Mouse (Mus musculus): ENCODE measurements around the gene Celsr1.

DNA sequence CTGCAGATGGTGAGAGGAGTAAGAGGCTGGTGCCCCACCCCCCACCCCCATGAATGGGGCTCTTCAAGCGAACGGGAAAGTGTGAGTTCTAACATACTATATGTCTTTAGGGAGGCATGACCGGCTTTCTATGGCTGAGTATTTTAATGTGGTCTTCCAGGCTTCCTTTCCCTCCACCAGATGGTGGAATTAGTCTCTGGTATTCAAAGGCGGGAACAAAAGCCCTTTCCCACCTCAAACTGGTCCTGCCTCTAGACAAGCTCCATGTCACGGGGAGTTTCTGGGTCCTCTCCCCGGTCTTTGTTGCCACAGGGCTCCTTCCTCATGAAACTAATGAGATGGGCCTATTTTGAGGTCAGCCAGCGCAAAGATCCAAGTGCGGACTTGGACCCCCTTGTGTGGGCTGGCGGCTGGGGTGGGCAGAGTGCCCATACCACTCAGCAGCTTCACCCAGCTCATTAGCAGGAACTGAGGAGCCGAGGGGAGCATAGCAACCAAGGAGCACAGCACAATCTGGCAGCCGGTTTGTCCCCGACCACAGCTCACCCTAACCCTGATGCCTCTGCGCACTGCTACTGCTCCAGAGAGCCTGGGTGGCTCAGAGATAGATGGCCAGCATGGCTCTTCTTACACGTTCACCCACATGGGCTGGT lies 39.5 kb downstream of the Celsr1 start:
- no peak for TF ChIP-seq MYOD1 (IDR thresholded peaks at IDR 0.05; ENCODE audit: control insufficient read depth in 1 of 3, insufficient read length in 2 of 3, low read depth in 2 of 3)
- no peak for TF ChIP-seq POLR2A (IDR thresholded peaks at IDR 0.05; ENCODE audit: insufficient read length, low read depth)
- no peak for TF ChIP-seq TCF3 (IDR thresholded peaks at IDR 0.05; ENCODE audit: insufficient read length, low read depth)
- no peak for TF ChIP-seq POLR2AphosphoS2 (IDR thresholded peaks at IDR 0.05; ENCODE audit: insufficient read length, low read depth)
- no peak for TF ChIP-seq USF1 (IDR thresholded peaks at IDR 0.05; ENCODE audit: low read depth)
- no peak for TF ChIP-seq E2F4 (IDR thresholded peaks at IDR 0.05; ENCODE audit: insufficient read depth)
- TF ChIP-seq TCF12 (IDR thresholded peaks at IDR 0.05; ENCODE audit: insufficient read depth, poor library complexity, severe bottlenecking): no peak
- TF ChIP-seq MYOG (IDR thresholded peaks at IDR 0.05; ENCODE audit: control insufficient read depth in 1 of 3, insufficient read depth in 1 of 3, insufficient read length in 2 of 3, low read depth in 2 of 3): no peak

Measured in myocyte (in vitro differentiated cells).